Mouse (Mus musculus) C2C12 (cell line): ENCODE data around the gene Nckap5l. TPM values are rescaled to one million over a fixed set of nuclear protein-coding genes. Genes with fewer than 3 reads are reported as not detected.
A peak's percentile ranks its signal among the peaks of the same experiment; 100 is the strongest.

Source experiments
- H3K27me3 ChIP-seq: one replicate; pipeline ENCODE4 v1.6.1; 2011; ENCODE audit not compliant: control insufficient read depth, insufficient read depth, insufficient read length
- H3K36me3 ChIP-seq: one replicate; pipeline ENCODE4 v1.6.1; 2011; ENCODE audit not compliant: control insufficient read depth, insufficient read depth
- H3K4me3 ChIP-seq: one replicate; pipeline ENCODE4 v1.5.1; 2011; ENCODE audit warnings: mild to moderate bottlenecking, control low read depth; ENCODE audit not compliant: poor library complexity, insufficient read depth, severe bottlenecking
- H3K79me2 ChIP-seq: one replicate; pipeline ENCODE4 v1.6.1; 2011; ENCODE audit not compliant: control insufficient read depth, insufficient read depth
- H3K79me3 ChIP-seq: one replicate; pipeline ENCODE4 v1.6.1; 2011; ENCODE audit warnings: low read depth, control low read depth
- H3ac ChIP-seq: one replicate; pipeline ENCODE3; 2011; ENCODE audit warnings: low read depth; ENCODE audit not compliant: control insufficient read depth, insufficient read length
- CEBPB ChIP-seq: IDR thresholded peaks from one replicate; pipeline ENCODE4 v1.6.1; 2011; ENCODE audit warnings: low read depth, mild to moderate bottlenecking, control low read depth, moderate library complexity
- CTCF ChIP-seq: IDR thresholded peaks from one replicate; pipeline ENCODE4 v1.5.1; 2011; ENCODE audit not compliant: control insufficient read depth, insufficient read depth, insufficient read length
- FOSL1 ChIP-seq: IDR thresholded peaks from one replicate; pipeline ENCODE4 v1.8.0; 2011; ENCODE audit warnings: mild to moderate bottlenecking, low read length; ENCODE audit not compliant: poor library complexity, insufficient read depth, severe bottlenecking
- MAX ChIP-seq: IDR thresholded peaks from one replicate; pipeline ENCODE4 v1.6.1; 2011; ENCODE audit warnings: mild to moderate bottlenecking, control low read depth
- MYOD1 ChIP-seq: IDR thresholded peaks from one replicate; pipeline ENCODE4 v1.6.1; 2011; ENCODE audit warnings: low read depth; ENCODE audit not compliant: control insufficient read depth, insufficient read length
- MYOG ChIP-seq: IDR thresholded peaks from one replicate; pipeline ENCODE4 v1.6.1; 2011; ENCODE audit not compliant: control insufficient read depth, insufficient read length; ENCODE audit errors: extremely low read depth
- USF1 ChIP-seq: IDR thresholded peaks from one replicate; pipeline ENCODE4 v1.6.1; 2011; ENCODE audit warnings: low read depth, mild to moderate bottlenecking, control low read depth, moderate library complexity
- polyA plus RNA-seq: library from polyadenylated mRNA; unstranded; fragments of >200 nt; fragmentation: generic; extraction: Trizol; gene quantifications from one replicate; pipeline ENCODE4 v1.2.1, GENCODE M21; 2012; ENCODE audit warnings: missing spikeins

The Nckap5l gene
- polyA plus RNA-seq, 1 experiment = 17.7 TPM

DNA sequence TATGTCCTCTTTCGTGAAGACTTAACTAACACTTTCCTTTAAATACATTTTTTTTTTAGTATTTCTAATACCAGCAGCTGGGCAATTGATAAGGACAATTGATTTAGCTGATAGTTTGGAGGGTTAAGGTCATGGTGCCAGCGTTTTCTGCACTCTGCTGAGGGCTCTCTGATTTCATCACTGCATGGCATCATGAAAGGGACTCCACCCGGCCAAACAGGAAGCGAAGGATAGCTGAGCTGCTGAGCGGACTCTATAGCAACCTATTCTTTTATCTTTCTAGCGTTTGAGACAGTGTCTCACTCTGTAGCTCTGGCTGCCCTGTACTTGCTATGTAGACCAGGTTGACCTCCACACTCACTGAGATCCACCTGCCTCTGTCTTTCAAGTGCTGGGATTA is 27.2 kb upstream of the Nckap5l start:
- Histone ChIP-seq H3K36me3 (no peaks in the 10 kb centered on the region), H3K79me2 (no peaks in the 10 kb centered on the region), H3K27me3 (no peaks in the 10 kb centered on the region), H3ac (no peak overlapping the region), H3K79me3 (no peaks in the 10 kb centered on the region), H3K4me3 (no peak overlapping the region)
- TF ChIP-seq MYOD1 (no peak), USF1 (no peak), MYOG (no peak), FOSL1 (no peak), CTCF (no peak), CEBPB (no peak), MAX (no peak)

DNA sequence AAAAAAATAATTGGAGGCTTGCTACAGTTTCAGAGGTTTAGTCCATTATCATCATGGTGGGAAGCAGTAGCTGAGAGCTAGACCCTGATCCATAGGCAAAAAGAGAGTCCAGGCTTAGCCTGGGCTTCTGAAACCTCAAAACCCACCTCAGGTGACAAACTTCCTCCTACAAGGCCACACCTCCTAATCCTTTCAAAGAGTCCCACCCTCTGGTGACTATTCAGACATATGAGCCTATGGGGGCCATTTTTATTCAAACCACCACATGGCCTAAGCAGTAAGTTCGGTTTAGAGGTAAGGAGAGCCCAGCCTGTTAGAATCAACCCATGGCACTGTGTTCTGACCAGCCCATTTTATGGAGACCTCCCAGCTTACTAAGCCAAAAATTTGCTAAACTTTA is 18.3 kb upstream of the Nckap5l start:
- H3K36me3 ChIP-seq = peaks cover 13% of the 10 kb centered on the region
- no peaks in the 10 kb centered on the region for H3K27me3 ChIP-seq
- no peak overlapping the region for H3K4me3 ChIP-seq
- no peak for TF ChIP-seq USF1
- TF ChIP-seq CEBPB = no peak
- TF ChIP-seq MYOG = no peak
- no peak for TF ChIP-seq CTCF
- TF ChIP-seq MAX = no peak
- no peak for TF ChIP-seq MYOD1
- no peak for TF ChIP-seq FOSL1
- no peak overlapping the region for H3ac ChIP-seq
- H3K79me3 ChIP-seq = no peaks in the 10 kb centered on the region
- H3K79me2 ChIP-seq = peaks cover 17% of the 10 kb centered on the region

DNA sequence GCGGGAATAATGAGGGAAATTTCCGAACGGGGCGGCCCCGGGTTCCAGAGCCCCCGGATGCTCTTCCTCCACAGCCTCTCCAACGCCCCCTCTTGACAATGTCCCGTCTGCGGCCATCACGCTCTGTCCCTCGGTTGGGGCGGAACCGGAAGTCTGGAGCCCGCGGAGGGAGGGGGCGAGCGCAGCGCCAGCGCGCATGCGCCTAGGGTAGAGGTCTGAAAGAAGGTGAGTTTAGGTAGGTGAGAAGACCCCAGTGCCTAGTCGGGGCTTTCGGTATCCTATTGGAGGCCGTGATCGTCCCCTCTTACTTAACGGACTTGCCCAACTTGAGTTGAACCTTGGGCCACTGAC is 17.0 kb upstream of the Nckap5l start, which contains the start of gene Bcdin3d:
TSS of gene Bcdin3d (minus strand) at position 155 of the 351 bp plus-strand sequence.
- H3K27me3 ChIP-seq = no peaks in the 10 kb centered on the region
- peaks cover 26% of the 10 kb centered on the region for H3K36me3 ChIP-seq
- TF ChIP-seq CTCF = peak; percentile 3
- no peak for TF ChIP-seq USF1
- TF ChIP-seq MAX = peak; percentile 67
- H3K79me3 ChIP-seq = no peaks in the 10 kb centered on the region
- H3ac ChIP-seq = peak within 1 kb of the TSS; percentile 89
- H3K79me2 ChIP-seq = peaks cover 24% of the 10 kb centered on the region
- H3K4me3 ChIP-seq = peak within 1 kb of the TSS; percentile 88

- Histone ChIP-seq H3K27me3 (no peaks in the 10 kb centered on the region), H3K4me3 (peak overlapping the region; percentile 88), H3ac (peak overlapping the region; percentile 89), H3K36me3 (peaks cover 30% of the 10 kb centered on the region), H3K79me2 (peaks cover 24% of the 10 kb centered on the region), H3K79me3 (no peaks in the 10 kb centered on the region)
- TF ChIP-seq CEBPB (no peak), CTCF (no peak), MYOD1 (no peak), MAX (no peak), FOSL1 (no peak)
These were observed 16.4 kb upstream of the Nckap5l start for GRCm38 (mm10) chr15:99473801-99474575.

- peaks cover 36% of the 10 kb centered on the region for H3K36me3 ChIP-seq
- peak overlapping the region; percentile 88 for H3K4me3 ChIP-seq
- no peaks in the 10 kb centered on the region for H3K27me3 ChIP-seq
- peaks cover 24% of the 10 kb centered on the region for H3K79me2 ChIP-seq
- TF ChIP-seq MAX (no peak), CTCF (no peak), CEBPB (no peak), MYOD1 (no peak), MYOG (no peak), FOSL1 (no peak)
- H3ac ChIP-seq = no peak overlapping the region
- H3K79me3 ChIP-seq = no peaks in the 10 kb centered on the region
These were observed 15.4 kb upstream of the Nckap5l start for GRCm38 (mm10) chr15:99472972-99473371.

GRCm38 (mm10) chr15:99471677-99472063 is 14.1 kb upstream of the Nckap5l start:
- H3K79me3 ChIP-seq = no peaks in the 10 kb centered on the region
- no peak overlapping the region for H3ac ChIP-seq
- H3K36me3 ChIP-seq = peaks cover 36% of the 10 kb centered on the region
- no peak overlapping the region for H3K4me3 ChIP-seq
- TF ChIP-seq USF1 (no peak), FOSL1 (no peak), MAX (no peak), CTCF (no peak), MYOD1 (no peak), CEBPB (no peak), MYOG (no peak)
- no peaks in the 10 kb centered on the region for H3K27me3 ChIP-seq
- peaks cover 24% of the 10 kb centered on the region for H3K79me2 ChIP-seq
